Mouse (Mus musculus): ENCODE measurements around the gene Tekt5. TPM values are rescaled to one million over a fixed set of nuclear protein-coding genes. Genes with fewer than 3 reads are reported as not detected.
A peak's percentile ranks its signal among the peaks of the same experiment; 100 is the strongest.

Gene Tekt5
- total and polyA plus RNA-seq, 3 experiments: 0.18 TPM; not detected in 2

- 3% methylated on average over 15 of the region's 15 CpGs for WGBS
- peak overlapping the region; percentile 94 for H3K9ac ChIP-seq (ENCODE audit: low read depth, low read length)
- H3K27me3 ChIP-seq (ENCODE audit: control insufficient read depth, insufficient read depth, low read length): no peaks in the 10 kb centered on the region
- H3K27ac ChIP-seq: peak overlapping the region; percentile 92
- H3K36me3 ChIP-seq (ENCODE audit: control insufficient read depth, insufficient read depth, low read length): no peaks in the 10 kb centered on the region
- H3K79me2 ChIP-seq (replicated peaks; ENCODE audit: control insufficient read depth, insufficient read depth, low read length): peaks cover 1% of the 10 kb centered on the region; the same call in 1 of the 2 replicates
- H3K4me1 ChIP-seq (ENCODE audit: control insufficient read depth, insufficient read depth, low read length): peaks cover 10% of the 10 kb centered on the region
- DNase-seq: peak in 1 of 2 experiments; percentile 45
- TF ChIP-seq CTCF (IDR thresholded peaks at IDR 0.05): peak; percentile 64
- no peak for TF ChIP-seq EP300 (IDR thresholded peaks at IDR 0.05; ENCODE audit: insufficient read depth, low read depth, low read length)
- peak overlapping the region; percentile 85 for H3K4me3 ChIP-seq
- intact Hi-C loops (cut with DNase I): loop anchor here (5.0 kb wide), 1 partner anchor 39 kb away; no protein-coding TSS in a partner anchor
These were observed 82.1 kb downstream of the Tekt5 start for GRCm38 (mm10) chr16:10313226-10313625.

- no peaks in the 10 kb centered on the region for H3K27me3 ChIP-seq (ENCODE audit: control insufficient read depth, insufficient read depth, low read length)
- H3K36me3 ChIP-seq (ENCODE audit: control insufficient read depth, insufficient read depth, low read length): no peaks in the 10 kb centered on the region
- H3K4me3 ChIP-seq: no peak overlapping the region
- H3K79me2 ChIP-seq (replicated peaks; ENCODE audit: control insufficient read depth, insufficient read depth, low read length): peaks cover 5% of the 10 kb centered on the region
- no peak for DNase-seq
- TF ChIP-seq CTCF (IDR thresholded peaks at IDR 0.05): no peak
- TF ChIP-seq EP300 (IDR thresholded peaks at IDR 0.05; ENCODE audit: insufficient read depth, low read depth, low read length): no peak
- TF ChIP-seq POLR2A (IDR thresholded peaks at IDR 0.05; ENCODE audit: insufficient read depth, low read depth, low read length): no peak
- WGBS: 39% methylated on average over 4 of the region's 4 CpGs
- intact Hi-C loops (cut with DNase I): loop anchor here (2.0 to 5.0 kb wide), 2 partner anchors 31 to 40 kb away; no protein-coding TSS in a partner anchor
- no peak overlapping the region for H3K9ac ChIP-seq (ENCODE audit: low read depth, low read length)
- peaks cover 13% of the 10 kb centered on the region for H3K4me1 ChIP-seq (ENCODE audit: control insufficient read depth, insufficient read depth, low read length)
- H3K27ac ChIP-seq: peak overlapping the region; percentile 92
These were observed 83.3 kb downstream of the Tekt5 start for GRCm38 (mm10) chr16:10311989-10312388.

GRCm38 (mm10) chr16:10311086-10311485 is 84.2 kb downstream of the Tekt5 start:
- TF ChIP-seq CTCF (IDR thresholded peaks at IDR 0.05) (no peak), POLR2A (IDR thresholded peaks at IDR 0.05; ENCODE audit: insufficient read depth, low read depth, low read length) (0 out of 2 replicates have a peak, but pooled peaks have one; percentile 25)
- 31% methylated on average over 3 of the region's 3 CpGs for WGBS
- H3K27me3 ChIP-seq (ENCODE audit: control insufficient read depth, insufficient read depth, low read length): no peaks in the 10 kb centered on the region
- H3K9ac ChIP-seq (ENCODE audit: low read depth, low read length): no peak overlapping the region
- H3K27ac ChIP-seq: peak overlapping the region; percentile 75
- H3K79me2 ChIP-seq (replicated peaks; ENCODE audit: control insufficient read depth, insufficient read depth, low read length): peaks cover 5% of the 10 kb centered on the region
- intact Hi-C loops (cut with DNase I): loop anchor here (2.0 to 5.0 kb wide), 2 partner anchors 30 to 41 kb away; no protein-coding TSS in a partner anchor
- H3K4me3 ChIP-seq: no peak overlapping the region
- peaks cover 13% of the 10 kb centered on the region for H3K4me1 ChIP-seq (ENCODE audit: control insufficient read depth, insufficient read depth, low read length)
- H3K36me3 ChIP-seq (ENCODE audit: control insufficient read depth, insufficient read depth, low read length): no peaks in the 10 kb centered on the region
- DNase-seq: peak; percentile 45 to 61

GRCm38 (mm10) chr16:10310507-10310906 is 84.8 kb downstream of the Tekt5 start:
- no peaks in the 10 kb centered on the region for H3K36me3 ChIP-seq (ENCODE audit: control insufficient read depth, insufficient read depth, low read length)
- intact Hi-C loops (cut with DNase I): loop anchor here (2.0 to 5.0 kb wide), 2 partner anchors 30 to 42 kb away; no protein-coding TSS in a partner anchor
- H3K27me3 ChIP-seq (ENCODE audit: control insufficient read depth, insufficient read depth, low read length): no peaks in the 10 kb centered on the region
- TF ChIP-seq CTCF (IDR thresholded peaks at IDR 0.05) (no peak), POLR2A (IDR thresholded peaks at IDR 0.05; ENCODE audit: insufficient read depth, low read depth, low read length) (no peak), EP300 (IDR thresholded peaks at IDR 0.05; ENCODE audit: insufficient read depth, low read depth, low read length) (no peak)
- peak overlapping the region; percentile 75 for H3K27ac ChIP-seq
- H3K4me3 ChIP-seq: no peak overlapping the region
- H3K4me1 ChIP-seq (ENCODE audit: control insufficient read depth, insufficient read depth, low read length): peaks cover 15% of the 10 kb centered on the region
- peak in 1 of 2 experiments; percentile 21 for DNase-seq
- peaks cover 5% of the 10 kb centered on the region for H3K79me2 ChIP-seq (replicated peaks; ENCODE audit: control insufficient read depth, insufficient read depth, low read length)
- no peak overlapping the region for H3K9ac ChIP-seq (ENCODE audit: low read depth, low read length)
- WGBS: 40% methylated on average over 5 of the region's 5 CpGs

Other genes with a start within 250 kb of the Tekt5 start
- not detected for gene Rpl39l, start 225.3 kb downstream of the Tekt5 start, total RNA-seq (2021)
- 0.23 and 0.47 TPM in 2 replicates for gene Rpl39l, start 225.3 kb downstream of the Tekt5 start, polyA plus RNA-seq (2012; rRNA removed)
- not detected for gene Atf7ip2, start 202.8 kb downstream of the Tekt5 start, total RNA-seq (2021)
- gene Atf7ip2, start 202.8 kb downstream of the Tekt5 start, polyA plus RNA-seq (2012; rRNA removed): not detected in 2 replicates
- 10 to 100 TPM; 33.6 to 34.1 TPM for gene Emp2, start 81.5 kb downstream of the Tekt5 start, total RNA-seq (2021)
- 49.9 and 75.4 TPM in 2 replicates for gene Emp2, start 81.5 kb downstream of the Tekt5 start, polyA plus RNA-seq (2012; rRNA removed)
- 1 to 10 TPM; 7.4 to 7.9 TPM for gene Nubp1, start 16.5 kb upstream of the Tekt5 start, total RNA-seq (2021)
- gene Nubp1, start 16.5 kb upstream of the Tekt5 start, polyA plus RNA-seq (2012; rRNA removed): 11.5 and 14.7 TPM in 2 replicates
- gene Tvp23a, start 51.9 kb upstream of the Tekt5 start, total RNA-seq (2021): under 1 TPM; 0.21 to 0.50 TPM
- 0.98 and 1.2 TPM in 2 replicates for gene Tvp23a, start 51.9 kb upstream of the Tekt5 start, polyA plus RNA-seq (2012; rRNA removed)
- gene Ciita, start 84.6 kb upstream of the Tekt5 start, total RNA-seq (2021): under 1 TPM; 0.41 to 0.50 TPM
- 1.0 and 2.0 TPM in 2 replicates for gene Ciita, start 84.6 kb upstream of the Tekt5 start, polyA plus RNA-seq (2012; rRNA removed)
- gene Dexi, start 147.6 kb upstream of the Tekt5 start, total RNA-seq (2021): 10 to 100 TPM; 32.1 to 41.1 TPM
- gene Dexi, start 147.6 kb upstream of the Tekt5 start, polyA plus RNA-seq (2012; rRNA removed): 56.8 and 65.5 TPM in 2 replicates
- gene Clec16a, start 149.8 kb upstream of the Tekt5 start, total RNA-seq (2021): 10 to 100 TPM; 55.4 to 57.5 TPM
- 27.6 and 47.7 TPM in 2 replicates for gene Clec16a, start 149.8 kb upstream of the Tekt5 start, polyA plus RNA-seq (2012; rRNA removed)

All from heart, adult 2 months (tissue).